Mouse (Mus musculus) heart, adult 8-10 months (tissue): ENCODE measurements around the gene Dmrta2. TPM values are rescaled to one million over a fixed set of nuclear protein-coding genes. Genes with fewer than 3 reads are reported as not detected.

Source experiments
- DNase-seq: peaks from one replicate; pipeline ENCODE4 v3.0.0; 2022; ENCODE audit warnings: low spot score
- total RNA-seq, 4 experiments: library from RNA; stranded (reverse); gene quantifications; 2 replicates each; pipeline ENCODE4 v1.2.4; 2022

The Dmrta2 gene
- total RNA-seq, 4 experiments from 2014 or later = 0.09 TPM; not detected in 3

- DNase-seq = peak; percentile 40
Observed at GRCm38 (mm10) chr4:110021956-110022625, 44.2 kb downstream of the Dmrta2 start.

GRCm38 (mm10) chr4:110028461-110029188 lies 50.8 kb downstream of the Dmrta2 start:
- peak; percentile 15 for DNase-seq

DNA sequence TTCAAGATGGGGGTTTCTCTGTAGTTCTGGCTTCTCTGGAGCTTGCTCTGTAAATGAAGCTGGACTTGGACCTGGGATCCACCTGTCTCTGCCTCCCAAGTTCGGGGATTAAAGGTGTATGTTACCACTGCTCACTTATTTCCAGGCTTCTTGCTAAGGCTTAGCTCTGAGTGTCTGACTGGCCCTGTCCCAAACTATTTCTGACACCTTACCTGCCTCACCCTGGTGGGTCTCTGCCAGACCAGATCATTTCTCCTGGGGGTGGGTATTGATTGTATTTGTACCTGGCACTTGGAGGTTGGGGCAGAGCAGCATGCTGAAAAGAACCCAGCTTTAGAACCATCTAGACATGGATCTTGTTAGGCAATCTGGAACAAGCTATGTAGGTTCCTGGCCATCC lies 51.6 kb downstream of the Dmrta2 start:
- no peak for DNase-seq
